Mouse (Mus musculus) heart, postnatal 0 days (tissue): Measurements from ENCODE around the gene Dydc2.

ENCODE experiments used
- CTCF ChIP-seq: IDR thresholded peaks from 2 replicates; pipeline ENCODE4 v1.5.1; 2016; ENCODE audit warnings: antibody characterized with exemption, control low read depth, low read depth
- EP300 ChIP-seq: IDR thresholded peaks from 2 replicates; pipeline ENCODE4 v1.6.1; 2016; ENCODE audit warnings: antibody characterized with exemption, low read depth

DNA sequence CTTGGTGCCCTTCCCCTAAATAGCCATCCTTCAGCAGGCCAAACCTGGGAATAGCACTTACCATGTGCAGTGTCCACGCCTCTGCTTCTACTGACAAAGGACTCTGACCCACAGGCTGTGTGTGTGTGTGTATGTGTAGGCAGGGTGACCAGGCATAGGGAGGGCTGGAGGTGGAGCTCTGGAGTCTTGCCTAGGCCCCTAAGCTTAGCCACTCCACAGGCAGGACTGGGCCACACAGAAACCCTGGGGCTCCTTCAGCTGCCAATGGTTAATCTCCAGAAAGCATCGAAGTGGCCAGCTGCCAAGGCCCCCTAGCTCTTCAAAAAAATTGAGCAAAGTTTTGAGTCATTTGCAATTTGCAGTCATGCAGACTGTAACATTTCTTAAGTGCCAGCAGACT is 60.9 kb downstream of the Dydc2 start:
- TF ChIP-seq CTCF = no peak
- TF ChIP-seq EP300 = no peak
